Mouse (Mus musculus): ENCODE data around the gene Col26a1.

DNA sequence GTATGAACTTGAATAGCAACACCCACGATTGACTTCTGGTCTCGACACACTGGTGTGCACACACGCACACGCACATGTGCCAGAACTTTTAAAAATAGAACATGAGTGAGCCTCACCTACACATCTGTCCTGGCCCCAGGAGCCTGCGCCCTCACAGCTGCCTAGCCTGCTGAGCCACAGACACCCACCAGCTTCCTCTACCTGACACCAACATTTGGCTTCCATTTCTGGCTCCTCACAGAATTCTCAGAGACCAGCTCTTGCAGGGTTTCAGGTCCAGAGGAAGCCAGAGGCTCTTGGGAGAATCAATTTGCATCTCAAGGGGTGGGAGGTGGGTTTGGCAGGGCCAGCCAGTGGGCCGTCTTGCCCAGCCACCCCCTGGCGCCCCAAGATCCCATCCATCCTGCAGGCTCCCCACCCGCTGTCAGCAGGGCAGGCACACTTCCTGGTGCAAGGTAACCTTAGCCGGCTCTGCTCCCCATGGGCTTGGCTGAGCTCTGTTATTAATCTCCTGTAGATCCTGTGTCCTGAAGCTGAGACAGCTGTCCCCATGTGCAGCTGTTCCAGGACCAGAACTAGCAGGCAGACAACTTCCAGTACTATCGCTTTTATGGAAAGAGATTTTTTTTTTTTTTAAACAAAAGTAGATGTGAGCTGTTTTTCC, 13.4 kb downstream of the Col26a1 start:
- no peak for TF ChIP-seq CTCF (IDR thresholded peaks at IDR 0.05; ENCODE audit: low read depth)
- no peak for TF ChIP-seq EP300 (IDR thresholded peaks at IDR 0.05; ENCODE audit: low read depth)
